Mouse (Mus musculus) forebrain, embryonic 16.5 days (tissue): ENCODE results near the gene Ftsj3. TPM values are rescaled to one million over a fixed set of nuclear protein-coding genes. Genes with fewer than 3 reads are reported as not detected.

Experiments used
- ATAC-seq: fragments of 200-750 bp; cut with Nextera tagmentation; 2 replicates; pipeline ENCODE4 v1.8.0; 2017; ENCODE audit warnings: mild to moderate bottlenecking, moderate library complexity
- H3K27ac ChIP-seq: fragments of 300-500 bp; sonication (generic); 2 replicates; pipeline ENCODE4 v1.5.1; 2014; ENCODE audit warnings: low read length, control low read depth
- H3K27me3 ChIP-seq: fragments of 300-500 bp; sonication (generic); replicated peaks from 2 replicates; pipeline ENCODE4 v1.6.1; 2014; ENCODE audit warnings: low read length; ENCODE audit not compliant: control insufficient read depth, insufficient read depth
- H3K36me3 ChIP-seq: fragments of 300-500 bp; sonication (generic); 2 replicates; pipeline ENCODE4 v1.6.1; 2014; ENCODE audit not compliant: control insufficient read depth, insufficient read depth
- H3K4me1 ChIP-seq: fragments of 300-500 bp; sonication (generic); replicated peaks from 2 replicates; pipeline ENCODE4 v1.6.1; 2014; ENCODE audit warnings: low read length; ENCODE audit not compliant: control insufficient read depth, insufficient read depth
- H3K4me2 ChIP-seq: fragments of 300-500 bp; sonication (generic); 2 replicates; pipeline ENCODE4 v1.6.1; 2014; ENCODE audit warnings: mild to moderate bottlenecking, low read length, control low read depth
- H3K4me3 ChIP-seq: fragments of 300-500 bp; sonication (generic); replicated peaks from 2 replicates; pipeline ENCODE4 v1.5.1; 2014; ENCODE audit warnings: mild to moderate bottlenecking, low read length, control low read depth
- H3K9ac ChIP-seq: fragments of 300-500 bp; sonication (generic); replicated peaks from 2 replicates; pipeline ENCODE4 v1.6.1; 2014; ENCODE audit warnings: low read depth, low read length, control low read depth
- H3K9me3 ChIP-seq: fragments of 300-500 bp; sonication (generic); 2 replicates; pipeline ENCODE4 v1.6.1; 2016; ENCODE audit warnings: low read length; ENCODE audit not compliant: control insufficient read depth
- WGBS: fragments of 180-500 bp; shearing (Covaris S2); extraction: QIAGEN DNeasy Blood & Tissue Kit; methylation state at CpG from one replicate; pipeline ENCODE4 v1.1.7; 2014; 5-methylcytosine and 5-hydroxymethylcytosine counted together
- polyA plus RNA-seq: library from polyadenylated mRNA; unstranded; fragments of >200 nt; fragmentation: Nextera tagmentation; extraction: Ambion mirVana; gene quantifications from 2 replicates; pipeline ENCODE4 v1.2.1, GENCODE M21; 2015

Gene Ftsj3
- polyA plus RNA-seq, 1 experiment from 2014 or later, result 41.8 TPM

- Histone ChIP-seq H3K9ac (peak overlapping the region; percentile 90), H3K9me3 (no peaks in the 10 kb centered on the region), H3K4me1 (peaks cover 39% of the 10 kb centered on the region), H3K4me2 (peak overlapping the region; percentile 71), H3K27me3 (no peaks in the 10 kb centered on the region), H3K36me3 (peaks cover under 1% of the 10 kb centered on the region; the same call in 1 of the 2 replicates), H3K4me3 (peak overlapping the region; percentile 85), H3K27ac (peak overlapping the region; percentile 85)
- 1% methylated on average over 39 of the region's 41 CpGs for WGBS
- ATAC-seq, result no peak
Observed at GRCm38 (mm10) chr11:106271794-106272643, 16.1 kb upstream of the Ftsj3 start.

GRCm38 (mm10) chr11:106271131-106271793, 15.4 kb upstream of the Ftsj3 start:
- Histone ChIP-seq H3K9ac (peak overlapping the region; percentile 90), H3K27ac (peak overlapping the region; percentile 85), H3K9me3 (no peaks in the 10 kb centered on the region), H3K27me3 (no peaks in the 10 kb centered on the region), H3K4me3 (peak overlapping the region; percentile 85), H3K4me2 (peak overlapping the region; percentile 71), H3K36me3 (peaks cover 7% of the 10 kb centered on the region; the same call in 1 of the 2 replicates), H3K4me1 (peaks cover 36% of the 10 kb centered on the region)
- ATAC-seq, result no peak
- WGBS, result 39% methylated on average over 5 of the region's 5 CpGs

GRCm38 (mm10) chr11:106269060-106269431, 13.2 kb upstream of the Ftsj3 start:
- Histone ChIP-seq H3K36me3 (peaks cover 26% of the 10 kb centered on the region), H3K27ac (peak overlapping the region; percentile 56), H3K4me2 (no peak overlapping the region), H3K4me1 (peaks cover 34% of the 10 kb centered on the region), H3K27me3 (no peaks in the 10 kb centered on the region), H3K9ac (no peak overlapping the region), H3K9me3 (no peaks in the 10 kb centered on the region), H3K4me3 (no peak overlapping the region)
- WGBS, result 57% methylated on average over 3 of the region's 3 CpGs
- no peak for ATAC-seq

- Histone ChIP-seq H3K36me3 (peaks cover 30% of the 10 kb centered on the region), H3K4me2 (no peak overlapping the region; the same call in 1 of the 2 replicates), H3K27ac (peak overlapping the region; percentile 56), H3K4me1 (peaks cover 33% of the 10 kb centered on the region), H3K9me3 (no peaks in the 10 kb centered on the region), H3K27me3 (no peaks in the 10 kb centered on the region), H3K9ac (no peak overlapping the region), H3K4me3 (no peak overlapping the region)
- no peak for ATAC-seq
- 71% methylated on average over 8 of the region's 8 CpGs for WGBS
Observed at GRCm38 (mm10) chr11:106268326-106269059, 12.6 kb upstream of the Ftsj3 start.

GRCm38 (mm10) chr11:106267871-106268270, 12.0 kb upstream of the Ftsj3 start:
- Histone ChIP-seq H3K9ac (no peak overlapping the region), H3K4me1 (peaks cover 29% of the 10 kb centered on the region), H3K9me3 (no peaks in the 10 kb centered on the region), H3K36me3 (peaks cover 36% of the 10 kb centered on the region), H3K27ac (peak overlapping the region; percentile 56), H3K27me3 (no peaks in the 10 kb centered on the region), H3K4me3 (no peak overlapping the region), H3K4me2 (no peak overlapping the region)
- no peak for ATAC-seq
- WGBS, result 78% methylated on average over 5 of the region's 5 CpGs

GRCm38 (mm10) chr11:106267311-106267852, 11.5 kb upstream of the Ftsj3 start:
- Histone ChIP-seq H3K36me3 (peaks cover 40% of the 10 kb centered on the region), H3K4me1 (peaks cover 29% of the 10 kb centered on the region), H3K27ac (no peak overlapping the region; the same call in 1 of the 2 replicates), H3K4me2 (no peak overlapping the region), H3K4me3 (no peak overlapping the region), H3K27me3 (no peaks in the 10 kb centered on the region), H3K9me3 (no peaks in the 10 kb centered on the region), H3K9ac (0 out of 2 replicates have a peak overlapping the region, but pooled peaks have one; percentile 15)
- WGBS, result 69% methylated on average over 15 of the region's 15 CpGs
- ATAC-seq, result no peak

GRCm38 (mm10) chr11:106266431-106266830, 10.6 kb upstream of the Ftsj3 start:
- Histone ChIP-seq H3K9me3 (no peaks in the 10 kb centered on the region), H3K9ac (no peak overlapping the region), H3K27me3 (no peaks in the 10 kb centered on the region), H3K4me1 (peaks cover 24% of the 10 kb centered on the region), H3K27ac (no peak overlapping the region), H3K4me3 (no peak overlapping the region), H3K36me3 (peaks cover 42% of the 10 kb centered on the region), H3K4me2 (no peak overlapping the region)
- 90% methylated on average over 10 of the region's 10 CpGs for WGBS
- no peak for ATAC-seq

GRCm38 (mm10) chr11:106265570-106265969, 9.7 kb upstream of the Ftsj3 start:
- no peak for ATAC-seq
- Histone ChIP-seq H3K27ac (no peak overlapping the region), H3K9ac (no peak overlapping the region), H3K9me3 (no peaks in the 10 kb centered on the region), H3K4me2 (no peak overlapping the region), H3K36me3 (peaks cover 42% of the 10 kb centered on the region), H3K4me3 (no peak overlapping the region), H3K27me3 (no peaks in the 10 kb centered on the region), H3K4me1 (peaks cover 19% of the 10 kb centered on the region)
- WGBS, result 96% methylated on average over 4 of the region's 4 CpGs

- 93% methylated on average over 15 of the region's 15 CpGs for WGBS
- Histone ChIP-seq H3K9me3 (no peaks in the 10 kb centered on the region), H3K9ac (no peak overlapping the region), H3K4me1 (peaks cover 17% of the 10 kb centered on the region), H3K27me3 (no peaks in the 10 kb centered on the region), H3K4me3 (no peak overlapping the region), H3K4me2 (no peak overlapping the region), H3K27ac (no peak overlapping the region), H3K36me3 (peaks cover 42% of the 10 kb centered on the region)
- no peak for ATAC-seq
Observed at GRCm38 (mm10) chr11:106264988-106265387, 9.1 kb upstream of the Ftsj3 start.
